Mouse (Mus musculus) retina, embryonic 14.5 days (tissue): ENCODE measurements around the gene Noto.
"Not testable (repeated sequence)": the region's sequence is repeated elsewhere in the genome, so short reads cannot be mapped to it uniquely, and the experiment has no call there.

Source experiments
- DNase-seq: peaks from one replicate; pipeline ENCODE4 v3.0.0-alpha.2; 2015; ENCODE audit warnings: low spot score

Gene Noto

DNA sequence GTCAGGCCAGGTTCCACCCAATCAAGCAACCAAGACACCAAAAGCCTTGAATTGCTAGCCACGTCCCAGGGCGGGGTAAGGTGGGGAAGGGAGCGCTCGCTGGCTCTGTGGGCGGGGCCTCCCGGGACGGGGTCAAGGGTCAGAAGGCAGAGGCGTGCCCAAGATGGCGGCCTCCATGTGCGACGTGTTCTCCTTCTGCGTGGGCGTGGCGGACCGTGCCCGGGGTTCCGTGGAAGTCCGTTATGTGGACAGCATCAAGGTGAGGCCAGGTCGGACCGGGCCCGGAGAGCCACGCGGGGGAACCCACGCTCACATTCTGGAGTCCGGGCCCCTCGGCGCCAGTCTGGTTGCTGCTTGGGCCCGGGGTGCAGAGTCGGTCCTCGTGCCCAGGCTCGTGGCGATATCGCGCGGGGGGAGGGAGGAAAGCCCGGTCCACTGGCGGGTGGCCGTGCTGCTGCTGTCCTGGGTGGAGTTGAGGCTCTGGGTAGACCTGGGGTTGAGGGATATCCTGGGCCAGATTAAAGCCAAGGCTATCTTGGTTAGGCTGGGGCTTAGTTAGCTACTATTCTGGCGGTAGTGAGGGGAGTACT lies 8.3 kb downstream of the Noto start, which contains the start of gene Smyd5:
Smyd5 (plus strand) TSS at position 148 of the 590 bp plus-strand sequence.
- peak; percentile 76 for DNase-seq

DNA sequence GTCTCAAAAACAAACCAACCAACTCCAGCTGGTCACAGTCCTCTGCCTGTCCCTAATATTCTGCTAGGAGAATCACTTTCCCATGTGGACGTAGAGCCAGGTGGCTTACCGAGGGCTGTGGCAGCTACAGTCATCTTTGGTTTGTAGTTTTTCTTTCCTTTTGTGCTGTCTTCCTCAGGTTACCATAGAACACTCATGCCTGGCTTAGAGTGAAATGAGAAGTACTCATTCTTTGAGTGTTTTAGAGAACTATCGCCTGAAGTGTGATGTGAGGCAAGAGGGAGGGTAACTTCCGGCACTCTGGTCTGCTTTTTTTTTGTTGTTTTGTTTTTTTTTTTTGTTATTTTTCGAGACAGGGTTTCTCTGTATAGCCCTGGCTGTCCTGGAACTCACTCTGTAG lies 10.2 kb downstream of the Noto start:
- no peak for DNase-seq

DNA sequence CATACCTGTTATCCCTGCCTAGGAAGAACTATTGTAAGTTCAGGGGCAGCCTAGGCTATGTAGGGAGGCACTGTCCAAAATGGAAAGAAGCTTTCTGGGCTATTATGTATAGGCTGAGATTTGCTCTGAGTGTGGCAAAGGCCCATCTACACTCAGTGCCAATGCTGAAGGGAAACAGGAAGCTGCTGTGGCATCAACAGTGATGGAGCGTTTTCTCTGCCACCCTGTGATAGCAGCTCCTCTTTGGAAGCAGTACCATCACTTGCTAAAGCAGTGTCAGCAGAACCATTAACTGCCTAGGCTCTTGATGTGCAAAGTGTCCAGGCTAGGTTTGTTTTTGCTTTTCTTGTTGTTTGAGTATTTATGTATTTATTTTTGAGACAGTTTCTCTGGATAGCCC lies 12.5 kb downstream of the Noto start:
- no peak for DNase-seq

DNA sequence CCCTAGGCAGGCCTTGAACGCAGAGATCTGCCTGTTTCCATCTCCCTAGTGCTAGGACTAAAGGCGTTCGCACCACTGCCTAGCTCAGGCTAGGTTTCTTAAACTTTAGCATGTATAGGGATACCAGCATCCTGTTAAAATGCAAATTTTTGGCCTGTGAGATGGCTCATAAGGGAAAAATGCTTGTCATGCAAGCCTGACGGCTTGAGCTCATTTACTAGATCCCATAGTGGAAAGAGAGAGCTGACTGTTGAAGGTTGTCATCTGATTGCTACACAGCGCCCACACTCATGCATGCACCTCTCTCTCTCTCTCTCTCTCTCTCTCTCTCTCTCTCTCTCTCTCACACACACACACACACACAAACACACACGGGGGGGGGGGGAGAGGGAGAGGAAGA lies 12.9 kb downstream of the Noto start:
- no peak for DNase-seq

DNA sequence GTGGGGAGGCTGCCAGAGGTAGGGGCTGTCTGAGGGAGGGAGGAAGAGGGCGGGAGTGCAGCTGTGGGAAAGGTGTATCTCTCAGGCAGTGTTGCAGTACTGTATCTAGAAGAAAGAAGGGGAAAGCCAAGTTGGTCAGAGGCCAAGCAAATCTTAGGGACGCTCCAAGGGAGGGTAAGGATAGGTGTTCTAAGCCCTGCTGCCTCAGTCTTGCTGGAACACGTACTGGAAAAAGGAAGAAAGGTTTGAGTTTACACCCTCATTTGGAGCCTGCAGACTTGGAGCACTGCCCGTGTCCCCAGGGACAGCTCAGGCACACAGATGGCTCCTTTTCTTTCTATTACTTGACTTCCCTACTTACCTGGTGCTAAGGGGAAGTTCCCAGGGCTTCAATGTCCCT lies 17.5 kb downstream of the Noto start:
- no peak for DNase-seq

DNA sequence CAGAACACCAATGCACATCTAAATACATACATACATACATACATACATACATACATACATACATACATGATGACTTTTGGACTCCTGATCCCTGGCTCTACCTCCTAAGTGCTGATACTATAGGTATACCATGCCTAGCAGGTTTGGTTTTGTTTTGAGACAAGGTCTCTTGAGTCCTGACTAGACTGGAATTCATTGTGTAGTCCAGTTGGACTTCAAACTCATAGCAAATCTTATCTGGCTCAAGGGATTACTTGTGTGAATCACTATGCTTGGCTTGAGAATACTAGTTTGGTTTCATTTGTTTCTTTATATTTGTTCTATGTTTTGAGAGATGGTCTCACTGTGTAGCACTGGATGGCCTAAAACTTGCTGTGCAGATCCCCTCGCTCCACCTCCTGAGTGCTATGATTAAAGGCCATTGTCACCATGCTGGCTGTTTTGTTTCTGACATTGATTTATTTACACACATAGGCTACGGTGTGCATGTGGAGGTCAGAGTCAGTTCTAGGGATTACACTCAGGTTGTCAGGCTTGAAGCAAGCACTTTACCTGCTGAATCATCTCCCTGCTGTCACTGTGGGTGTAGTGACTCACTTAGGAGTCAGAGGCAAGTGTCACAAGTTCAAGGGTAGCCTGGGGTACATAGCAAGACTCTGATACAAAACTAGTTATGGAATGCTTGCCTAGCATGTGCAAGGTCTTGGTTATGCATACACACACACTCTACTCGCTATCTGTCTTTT lies 20.0 kb downstream of the Noto start:
- no peak for DNase-seq

DNA sequence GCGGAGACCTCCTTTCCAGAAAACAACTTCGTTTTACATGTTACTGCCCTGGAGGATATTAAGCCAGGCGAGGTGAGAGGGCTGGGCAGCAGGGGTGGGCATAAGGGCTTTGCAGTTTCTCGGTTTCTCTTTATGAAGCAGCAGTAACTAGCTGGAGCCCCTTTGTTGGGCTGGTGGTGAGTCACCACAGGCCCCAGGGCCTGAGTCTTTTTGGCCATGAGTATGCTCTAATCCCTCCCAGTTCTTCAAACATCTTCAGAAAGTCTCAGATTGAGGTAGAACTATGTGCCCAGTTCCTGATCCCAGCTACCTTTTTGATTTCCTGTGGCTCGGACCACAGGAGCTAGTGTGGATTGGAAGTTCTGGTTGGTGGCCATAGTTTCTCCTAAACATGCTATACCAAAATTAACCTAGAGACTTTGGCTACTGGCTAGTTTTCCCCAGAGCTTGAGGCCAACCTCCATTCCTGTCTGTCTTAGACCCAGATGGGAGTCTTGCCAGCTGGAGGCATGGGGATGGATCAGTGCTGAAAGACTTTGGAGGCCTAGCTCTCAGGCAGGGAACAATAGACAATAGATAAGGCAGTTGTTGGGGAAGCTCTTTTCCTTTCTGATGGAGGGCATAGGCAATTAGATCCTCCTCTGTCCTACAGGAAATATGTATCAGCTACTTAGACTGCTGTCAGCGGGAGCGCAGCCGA lies 20.7 kb downstream of the Noto start:
- DNase-seq = no peak

DNA sequence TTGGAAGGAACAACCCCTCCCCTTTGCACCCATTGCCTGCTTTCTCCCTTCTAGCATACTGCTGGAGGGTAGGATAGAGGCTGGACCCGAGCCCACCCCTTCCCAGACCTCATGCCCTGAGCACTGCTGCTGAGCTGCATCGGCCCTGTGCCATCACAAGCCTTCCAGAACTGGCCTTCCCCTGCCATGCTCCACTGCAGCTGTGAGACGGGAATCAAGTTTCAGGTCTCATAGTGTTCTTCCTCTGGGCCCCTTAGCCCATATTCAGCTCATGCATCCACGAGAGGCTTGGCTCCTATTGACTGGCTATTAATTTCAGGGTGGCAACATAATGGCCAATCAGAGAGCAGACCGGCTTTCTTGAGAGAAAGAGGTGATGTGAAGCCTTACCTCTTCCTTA lies 21.6 kb downstream of the Noto start:
- DNase-seq = no peak

DNA sequence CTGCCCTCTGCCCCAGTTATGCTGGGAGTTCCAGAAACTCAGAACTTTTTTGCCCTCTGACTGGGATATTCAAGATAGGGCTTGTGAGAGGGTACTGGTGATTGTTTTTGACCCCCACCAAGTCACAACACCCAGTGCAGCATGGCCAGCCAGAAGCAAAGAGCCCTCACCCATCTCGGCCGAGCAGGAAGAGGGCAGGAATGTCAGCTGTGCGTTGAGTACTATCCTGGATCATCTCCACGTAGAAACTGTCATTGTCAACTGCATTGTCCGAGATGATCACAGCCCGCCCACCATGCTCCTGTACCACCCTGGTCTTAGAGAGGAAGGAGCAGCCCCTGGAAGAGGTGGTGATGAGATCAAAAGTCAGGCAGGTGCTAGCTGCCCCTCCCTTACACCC lies 23.7 kb downstream of the Noto start:
- DNase-seq = no peak

DNA sequence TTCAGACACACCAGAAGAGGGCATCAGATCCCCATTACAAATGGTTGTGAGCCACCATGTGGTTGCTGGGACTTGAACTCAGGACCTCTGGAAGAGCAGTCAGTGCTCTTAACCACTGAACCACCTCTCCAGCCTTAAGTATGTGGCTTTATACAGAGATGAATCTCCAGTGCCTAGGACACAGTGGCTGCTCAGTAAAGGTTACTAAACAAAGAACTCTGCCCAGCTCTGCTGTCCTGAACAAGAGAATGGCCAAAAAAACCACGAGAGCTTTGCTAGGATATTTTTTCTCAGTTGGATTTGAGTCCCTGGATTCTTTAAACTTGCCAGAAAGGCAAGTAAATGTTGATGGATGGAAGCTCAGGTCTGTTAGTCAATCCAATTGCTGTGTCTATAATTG lies 26.5 kb downstream of the Noto start:
- not testable (repeated sequence) for DNase-seq

DNA sequence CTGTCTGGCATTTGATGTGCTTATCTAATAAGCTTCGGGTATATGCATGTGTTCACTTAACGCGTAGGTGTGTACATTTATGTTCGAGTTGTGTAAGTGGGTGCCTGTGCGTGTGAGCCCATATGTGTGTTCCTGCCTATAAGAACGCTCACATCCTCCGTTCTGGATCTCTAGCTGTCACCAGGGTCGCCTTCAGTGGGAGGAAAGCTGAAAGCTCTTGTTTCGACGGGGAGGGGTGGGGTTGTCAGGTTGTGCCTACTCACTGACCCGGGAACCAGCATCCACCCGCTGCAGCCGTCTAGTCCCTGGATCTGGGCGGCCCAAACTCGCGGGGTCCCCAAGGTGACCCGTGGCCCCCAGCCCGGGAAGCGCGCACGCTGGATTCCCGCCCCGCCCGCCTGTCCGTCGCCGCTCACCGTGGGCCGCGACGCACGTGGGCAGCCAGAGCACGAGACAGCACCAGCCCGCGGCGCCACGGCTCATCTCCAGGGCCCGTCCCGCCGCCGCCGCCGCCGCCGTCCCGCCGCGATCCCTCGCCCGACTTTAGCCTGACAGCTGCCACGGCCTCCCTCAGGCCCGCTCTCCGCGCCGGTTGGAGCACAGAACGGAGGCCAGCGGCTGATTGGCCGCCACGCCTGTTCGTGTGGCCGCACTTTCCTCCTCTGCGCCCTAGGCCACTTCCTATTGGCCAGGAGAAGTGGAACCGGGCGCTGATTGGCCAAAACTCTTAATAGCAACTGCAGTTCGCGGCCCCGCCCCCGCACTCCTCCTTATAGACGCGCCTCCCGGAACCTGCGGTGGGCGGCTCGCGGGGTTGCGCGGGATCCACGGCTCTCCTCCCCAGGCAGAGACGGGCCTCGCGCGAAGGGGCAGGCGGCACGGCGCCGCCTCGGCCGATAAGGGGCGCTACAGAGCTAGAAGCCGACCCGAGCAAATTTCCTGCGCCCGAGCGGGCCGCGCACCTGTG lies 27.3 kb downstream of the Noto start, which contains the start of gene Cct7:
Cct7 (plus strand) TSS at position 818 of the 967 bp plus-strand sequence.
- peak; percentile 100 for DNase-seq

DNA sequence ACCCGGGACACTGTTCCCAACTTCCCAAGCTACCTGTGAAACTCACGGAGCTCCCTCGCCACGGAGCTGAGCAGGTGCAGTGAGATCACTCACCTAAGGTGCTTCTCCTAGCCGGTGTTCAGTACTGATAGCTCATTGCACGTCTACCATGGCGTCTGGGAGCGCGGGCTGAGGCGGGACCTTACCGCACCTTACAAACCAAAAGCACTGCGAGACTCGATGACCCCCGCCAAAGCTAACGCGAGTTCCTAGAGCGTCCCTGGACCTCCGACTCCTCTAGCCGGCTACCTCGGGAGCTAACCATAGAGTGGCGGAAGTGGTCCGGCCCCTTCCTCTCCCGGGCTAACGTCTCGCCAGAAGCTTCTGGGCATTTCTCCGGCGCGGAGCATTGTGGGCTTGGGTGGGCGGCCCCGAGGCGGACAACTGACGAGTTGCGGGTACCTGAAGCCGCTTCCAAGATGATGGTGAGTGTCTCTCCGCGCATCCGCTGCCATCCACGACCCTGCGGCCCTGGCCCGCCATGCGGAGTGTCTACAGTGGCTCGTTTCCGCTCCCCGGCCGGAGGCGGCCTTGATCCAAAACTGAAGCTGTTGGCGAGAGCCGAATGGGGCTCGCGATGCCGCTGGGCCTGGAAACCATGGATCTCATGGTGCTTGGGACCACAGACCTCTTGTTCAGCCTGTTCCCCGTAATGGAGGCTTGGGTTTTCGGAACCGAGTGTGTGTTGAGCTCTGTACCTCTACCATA lies 28.2 kb downstream of the Noto start, which contains the start of gene Pradc1:
Pradc1 (minus strand) TSS at position 307 of the 747 bp plus-strand sequence.
- peak; percentile 99 for DNase-seq

DNA sequence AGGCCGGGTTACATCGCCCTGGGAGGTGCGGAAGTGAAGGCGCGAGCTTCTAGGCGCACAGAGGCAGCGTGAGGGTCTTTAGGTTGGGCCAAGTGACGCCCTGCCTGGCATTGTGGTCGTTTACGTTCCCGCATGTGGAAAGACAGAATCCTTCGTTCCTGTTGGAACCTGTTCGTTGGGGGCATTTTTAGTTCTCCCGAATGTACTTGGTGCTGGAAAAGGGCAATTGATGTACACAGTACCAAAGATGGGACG lies 28.7 kb downstream of the Noto start:
- DNase-seq = no peak

DNA sequence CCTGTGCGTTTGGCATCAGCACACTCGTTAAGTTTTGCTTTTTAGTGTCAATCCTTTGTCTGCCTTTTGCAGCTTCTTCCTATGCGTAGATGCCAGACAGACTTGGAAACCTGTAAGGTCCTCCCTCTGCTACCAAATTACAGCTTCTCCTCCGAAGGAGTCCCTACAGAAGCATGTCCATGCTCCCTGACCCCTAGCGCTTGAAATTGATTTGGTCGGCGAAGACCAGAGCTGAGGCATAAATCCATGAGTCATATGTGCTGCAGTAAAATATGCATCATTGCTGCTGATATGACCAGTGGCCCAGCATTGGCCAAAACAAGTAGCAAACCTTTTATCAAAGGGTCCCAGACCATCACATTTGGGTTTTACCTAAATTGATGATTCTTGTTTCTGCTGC lies 29.1 kb downstream of the Noto start:
- DNase-seq = peak; percentile 21

DNA sequence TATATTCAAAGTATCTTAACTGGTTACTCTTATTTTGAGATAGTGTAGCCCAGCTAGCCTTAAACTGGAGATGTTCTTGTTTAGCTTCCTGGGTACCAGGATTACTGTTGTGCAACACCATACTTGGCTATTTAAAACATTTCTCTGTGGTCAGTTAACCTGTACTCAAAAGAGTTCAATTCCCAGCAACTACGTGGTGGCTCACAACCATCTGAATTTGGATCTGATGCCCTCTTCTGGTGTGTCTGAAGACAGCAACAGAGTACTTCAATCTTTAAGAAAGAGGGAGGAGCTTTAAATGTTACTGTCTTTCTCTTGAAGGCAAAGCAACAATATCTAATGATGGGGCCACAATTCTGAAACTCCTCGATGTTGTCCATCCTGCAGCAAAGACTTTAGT lies 35.9 kb downstream of the Noto start:
- DNase-seq = no peak

DNA sequence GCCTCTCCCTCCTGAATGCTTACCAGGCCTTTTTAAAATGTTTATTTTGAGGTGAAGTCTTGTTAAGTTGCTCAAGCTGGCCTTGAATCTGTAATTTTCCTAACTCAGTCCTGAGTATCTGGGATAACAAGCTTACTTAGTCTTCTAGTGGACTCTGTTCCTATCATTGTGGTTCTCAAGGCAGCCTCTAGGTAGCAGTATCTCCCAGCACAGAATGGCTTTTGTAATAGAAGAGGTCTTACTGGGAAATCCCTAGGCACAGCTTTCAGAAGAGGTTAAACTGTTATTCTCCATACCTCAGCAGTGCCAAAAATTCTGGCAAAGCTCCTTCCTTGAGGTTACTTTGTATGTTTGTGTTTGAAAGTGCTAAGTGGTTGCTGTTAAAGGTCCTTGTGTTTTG lies 41.7 kb downstream of the Noto start:
- DNase-seq = peak; percentile 64

DNA sequence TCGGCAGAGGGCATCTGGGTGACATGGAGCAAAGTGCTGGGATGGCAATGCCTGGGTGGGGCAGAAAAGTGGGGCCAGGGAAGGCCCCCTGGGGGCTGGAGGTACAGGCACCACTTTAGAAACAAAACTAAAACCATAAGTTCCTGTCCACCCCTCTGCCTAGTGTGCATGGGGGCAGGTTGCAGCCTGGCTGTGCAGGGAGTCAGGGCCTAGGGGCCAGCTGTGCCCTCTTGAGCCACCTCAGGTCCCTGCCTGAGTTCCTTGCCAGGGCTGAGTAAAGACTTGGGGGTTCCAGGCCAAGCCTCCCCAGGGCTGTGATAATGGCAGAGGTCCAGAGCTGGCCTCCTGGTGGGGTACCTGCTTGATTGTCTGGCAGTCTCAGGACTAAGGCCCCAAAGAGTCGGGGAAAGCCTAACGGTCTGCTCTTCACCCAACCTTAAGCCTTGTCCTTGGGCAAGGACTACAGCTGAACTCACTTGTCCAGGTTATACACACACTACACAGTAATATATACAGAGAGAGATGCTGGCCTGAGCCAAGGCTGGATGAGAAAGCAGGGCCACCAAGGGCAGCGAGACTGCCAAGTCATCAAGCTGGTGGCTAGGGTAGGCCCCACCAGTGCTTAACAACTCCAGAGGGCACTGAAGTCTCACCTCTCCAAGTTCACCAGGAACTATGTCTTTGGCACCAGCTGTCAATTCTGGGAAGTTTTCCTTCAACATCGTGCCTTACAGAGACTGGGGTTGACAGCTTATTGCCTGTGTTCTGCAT lies 46.2 kb downstream of the Noto start:
- DNase-seq = no peak

DNA sequence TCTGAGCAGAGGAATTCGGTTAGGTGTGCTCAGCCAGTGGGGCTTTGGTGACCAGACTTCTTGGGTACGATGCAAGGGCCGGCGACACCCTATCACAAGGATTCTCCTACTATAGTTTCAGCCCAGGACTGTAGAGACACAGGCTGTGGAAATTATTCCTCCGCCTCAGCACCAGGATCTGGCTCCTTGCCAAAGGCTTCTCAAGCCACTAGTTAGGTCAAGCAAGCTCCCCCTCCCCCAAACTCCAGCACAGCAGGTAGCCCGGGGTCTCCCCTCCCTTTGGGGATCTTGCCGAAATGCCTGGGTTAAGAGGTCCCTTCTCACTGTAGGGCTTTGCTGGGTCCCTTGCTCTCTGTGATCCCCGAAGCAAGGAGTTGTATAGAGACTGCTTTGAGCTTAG lies 48.3 kb downstream of the Noto start:
- no peak for DNase-seq

DNA sequence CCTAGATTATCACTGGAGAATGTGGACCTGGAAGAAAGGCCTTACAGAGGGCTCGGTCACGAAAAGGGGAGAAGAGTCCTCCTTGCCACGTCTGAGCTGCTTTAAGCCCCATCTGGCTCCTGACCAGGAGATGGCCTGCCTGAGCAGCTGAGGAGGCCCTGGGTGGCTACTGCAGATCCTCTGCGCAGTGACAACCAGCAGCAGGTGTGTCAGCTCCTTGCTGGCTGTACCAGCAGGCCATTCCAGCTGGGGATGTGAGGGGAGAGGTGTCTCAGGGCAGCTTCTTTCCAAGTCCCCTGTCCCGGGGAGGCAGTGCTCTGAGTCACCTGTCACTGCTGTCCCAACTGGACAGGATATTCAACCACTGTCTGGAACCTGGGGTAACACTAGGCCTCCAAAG lies 48.9 kb downstream of the Noto start:
- no peak for DNase-seq

DNA sequence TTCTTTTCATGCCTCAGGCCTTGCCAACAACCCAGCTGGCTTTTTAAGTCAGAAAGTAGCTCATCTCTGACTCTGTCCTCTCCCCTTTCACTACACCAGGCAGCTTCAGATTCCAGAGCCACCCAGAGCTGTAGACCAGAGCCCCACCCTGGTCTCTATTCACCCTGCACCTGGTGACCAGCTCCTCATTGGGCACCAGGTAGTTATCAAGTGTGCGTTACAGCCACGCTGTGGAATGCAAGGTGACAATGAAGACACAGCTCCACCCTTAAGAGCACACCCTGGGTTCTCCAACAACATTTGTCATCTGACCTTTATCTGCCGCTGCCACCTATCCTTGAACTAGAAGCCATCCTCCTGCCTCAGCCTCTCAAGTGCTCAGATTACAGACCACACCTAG lies 51.9 kb downstream of the Noto start:
- DNase-seq = no peak
